Mouse (Mus musculus) myocyte (in vitro differentiated cells): Measurements from ENCODE around the gene Med21. TPM values are rescaled to one million over a fixed set of nuclear protein-coding genes. Genes with fewer than 3 reads are reported as not detected.

Experiments used
- H3K27me3 ChIP-seq: one replicate; pipeline ENCODE4 v1.6.1; 2011; ENCODE audit not compliant: control insufficient read depth, insufficient read depth, insufficient read length
- H3K36me3 ChIP-seq: one replicate; pipeline ENCODE4 v1.6.1; 2011; ENCODE audit not compliant: control insufficient read depth, insufficient read depth
- H3K4me2 ChIP-seq: one replicate; pipeline ENCODE4 v1.6.1; 2011; ENCODE audit warnings: low read depth, control low read depth
- H3K4me3 ChIP-seq: one replicate; pipeline ENCODE4 v1.5.1; 2011; ENCODE audit warnings: mild to moderate bottlenecking, control low read depth, moderate library complexity
- H3K79me2 ChIP-seq: one replicate; pipeline ENCODE4 v1.6.1; 2011; ENCODE audit not compliant: control insufficient read depth, insufficient read depth
- H3ac ChIP-seq: one replicate; pipeline ENCODE4 v1.6.1; 2011; ENCODE audit not compliant: control insufficient read depth, insufficient read length
- CEBPB ChIP-seq: IDR thresholded peaks from 2 replicates; pipeline ENCODE4 v1.6.1; 2011; ENCODE audit warnings: mild to moderate bottlenecking, moderate library complexity; ENCODE audit not compliant: poor library complexity, insufficient read depth, severe bottlenecking
- E2F4 ChIP-seq: IDR thresholded peaks from one replicate; pipeline ENCODE4 v1.6.1; 2011; ENCODE audit warnings: mild to moderate bottlenecking, control low read depth, moderate library complexity; ENCODE audit not compliant: insufficient read depth
- MAX ChIP-seq: IDR thresholded peaks from one replicate; pipeline ENCODE4 v1.6.1; 2011; ENCODE audit warnings: low read depth, mild to moderate bottlenecking, control low read depth
- MYOD1 ChIP-seq, 3 experiments: IDR thresholded peaks; one replicate each; pipeline ENCODE4 v1.6.1; 2011; ENCODE audit warnings: control low read depth in 2 of 3, low read depth in 2 of 3, mild to moderate bottlenecking in 2 of 3, moderate library complexity in 1 of 3; ENCODE audit not compliant: insufficient read length in 2 of 3, control insufficient read depth in 1 of 3
- MYOG ChIP-seq, 3 experiments: IDR thresholded peaks; one replicate each; pipeline ENCODE4 v1.6.1; 2011; ENCODE audit warnings: control low read depth in 2 of 3, low read depth in 2 of 3, mild to moderate bottlenecking in 2 of 3; ENCODE audit not compliant: insufficient read length in 2 of 3, control insufficient read depth in 1 of 3, insufficient read depth in 1 of 3
- POLR2A ChIP-seq: IDR thresholded peaks from one replicate; pipeline ENCODE4 v1.6.1; 2011; ENCODE audit warnings: low read depth, mild to moderate bottlenecking, control low read depth, moderate library complexity; ENCODE audit not compliant: insufficient read length
- POLR2AphosphoS2 ChIP-seq: IDR thresholded peaks from one replicate; pipeline ENCODE4 v1.6.1; 2011; ENCODE audit warnings: low read depth, control low read depth; ENCODE audit not compliant: insufficient read length
- REST ChIP-seq: IDR thresholded peaks from one replicate; pipeline ENCODE4 v1.6.1; 2011; ENCODE audit warnings: mild to moderate bottlenecking, control low read depth, moderate library complexity; ENCODE audit not compliant: insufficient read depth, insufficient read length
- SRF ChIP-seq: IDR thresholded peaks from one replicate; pipeline ENCODE4 v1.6.1; 2011; ENCODE audit warnings: low read depth; ENCODE audit not compliant: control insufficient read depth, insufficient read length
- TCF12 ChIP-seq: IDR thresholded peaks from one replicate; pipeline ENCODE4 v1.6.1; 2011; ENCODE audit warnings: mild to moderate bottlenecking, control low read depth; ENCODE audit not compliant: poor library complexity, insufficient read depth, severe bottlenecking
- TCF3 ChIP-seq: IDR thresholded peaks from one replicate; pipeline ENCODE4 v1.6.1; 2011; ENCODE audit warnings: low read depth, control low read depth; ENCODE audit not compliant: insufficient read length
- USF1 ChIP-seq: IDR thresholded peaks from one replicate; pipeline ENCODE4 v1.6.1; 2011; ENCODE audit warnings: low read depth, mild to moderate bottlenecking, control low read depth, moderate library complexity
- polyA plus RNA-seq: library from polyadenylated mRNA; unstranded; fragments of >200 nt; fragmentation: generic; extraction: Trizol; gene quantifications from one replicate; pipeline ENCODE4 v1.2.1, GENCODE M21; 2012; ENCODE audit warnings: missing spikeins

The Med21 gene
- polyA plus RNA-seq, 1 experiment = 53.5 TPM

- Histone ChIP-seq H3K4me2 (no peak overlapping the region), H3K36me3 (no peaks in the 10 kb centered on the region), H3K79me2 (no peaks in the 10 kb centered on the region), H3K27me3 (no peaks in the 10 kb centered on the region), H3ac (no peak overlapping the region), H3K4me3 (no peak overlapping the region)
- TF ChIP-seq E2F4 (no peak), SRF (no peak), TCF3 (no peak), REST (no peak), POLR2A (no peak), POLR2AphosphoS2 (no peak), MAX (no peak), MYOD1 (IDR thresholded peaks at IDR 0.05; ENCODE audit: control insufficient read depth in 1 of 3, insufficient read length in 2 of 3, low read depth in 2 of 3) (no peak), CEBPB (no peak), USF1 (no peak), TCF12 (no peak), MYOG (IDR thresholded peaks at IDR 0.05; ENCODE audit: control insufficient read depth in 1 of 3, insufficient read depth in 1 of 3, insufficient read length in 2 of 3, low read depth in 2 of 3) (no peak)
These were observed 55.4 kb downstream of the Med21 start for GRCm38 (mm10) chr6:146697767-146698166.

DNA sequence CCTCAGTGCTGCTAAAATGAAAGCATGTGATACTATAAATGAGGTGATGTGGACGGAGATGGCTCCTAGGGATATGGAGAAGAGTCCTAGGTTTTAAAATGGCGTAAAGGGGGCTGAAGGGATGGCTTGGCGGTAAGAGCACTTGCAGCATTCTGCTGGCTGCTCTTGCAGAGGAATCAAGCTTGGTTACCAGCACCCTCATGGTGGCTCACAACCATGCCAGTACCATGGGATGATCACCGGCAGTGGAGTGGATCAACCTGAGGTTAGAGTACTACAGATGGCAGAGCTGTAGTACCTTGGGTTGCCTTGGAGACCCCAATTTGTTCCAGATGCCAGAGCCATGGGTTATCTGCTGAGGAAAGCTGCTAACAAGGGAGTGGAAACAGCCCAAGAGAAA lies 56.0 kb downstream of the Med21 start:
- Histone ChIP-seq H3K36me3 (no peaks in the 10 kb centered on the region), H3K4me3 (no peak overlapping the region), H3K4me2 (no peak overlapping the region), H3K79me2 (no peaks in the 10 kb centered on the region), H3ac (no peak overlapping the region), H3K27me3 (no peaks in the 10 kb centered on the region)
- TF ChIP-seq REST (no peak), POLR2AphosphoS2 (no peak), MYOG (IDR thresholded peaks at IDR 0.05; ENCODE audit: control insufficient read depth in 1 of 3, insufficient read depth in 1 of 3, insufficient read length in 2 of 3, low read depth in 2 of 3) (no peak), USF1 (no peak), MYOD1 (IDR thresholded peaks at IDR 0.05; ENCODE audit: control insufficient read depth in 1 of 3, insufficient read length in 2 of 3, low read depth in 2 of 3) (no peak), TCF3 (no peak), SRF (no peak), E2F4 (no peak), MAX (no peak), CEBPB (no peak), POLR2A (no peak), TCF12 (no peak)

Other genes starting within 250 kb of the Med21 start
- gene Itpr2, start 140.3 kb upstream of the Med21 start, polyA plus RNA-seq = 4.7 TPM
- gene Fgfr1op2, start 65.3 kb upstream of the Med21 start, polyA plus RNA-seq = 54.4 TPM
- gene Ints13, start 64.7 kb upstream of the Med21 start, polyA plus RNA-seq = 18.4 TPM
- gene Tm7sf3, start 277 bp downstream of the Med21 start, polyA plus RNA-seq = 9.3 TPM
- gene Stk38l, start 82.4 kb downstream of the Med21 start, polyA plus RNA-seq = 6.9 TPM
- gene Arntl2, start 153.5 kb downstream of the Med21 start, polyA plus RNA-seq = 0.52 TPM
- gene Smco2, start 207.6 kb downstream of the Med21 start, polyA plus RNA-seq = not detected
- 79.3 TPM for gene Ppfibp1, start 245.9 kb downstream of the Med21 start, polyA plus RNA-seq